Mouse (Mus musculus): ENCODE measurements around the gene Zfp869. TPM values are rescaled to one million over a fixed set of nuclear protein-coding genes. Genes with fewer than 3 reads are reported as not detected.

Gene Zfp869
- 6.7 and 9.1 TPM in 2 replicates for polyA plus RNA-seq (2015; fragmentation: Nextera tagmentation; extraction: Ambion mirVana)

GRCm38 (mm10) chr8:69710624-69711023, at the start of gene Zfp869:
TSS of gene Zfp869 (minus strand) at chr8:69710724.

GRCm38 (mm10) chr8:69749544-69750454, 39.3 kb upstream of the Zfp869 start, which contains the start of gene Zfp963:
TSS of gene Zfp963 (minus strand) at chr8:69749970.

Other genes starting within 250 kb of the Zfp869 start
- not detected in 2 replicates for gene Gm7697, start 187.7 kb downstream of the Zfp869 start, polyA plus RNA-seq (2015; fragmentation: Nextera tagmentation; extraction: Ambion mirVana)
- 7.3 and 9.1 TPM in 2 replicates for gene Zfp868, start 85.2 kb downstream of the Zfp869 start, polyA plus RNA-seq (2015; fragmentation: Nextera tagmentation; extraction: Ambion mirVana)
- 0.49 and 0.55 TPM in 2 replicates for gene Zfp964, start 56.2 kb downstream of the Zfp869 start, polyA plus RNA-seq (2015; fragmentation: Nextera tagmentation; extraction: Ambion mirVana)
- 3.4 and 3.9 TPM in 2 replicates for gene Zfp963, start 39.2 kb upstream of the Zfp869 start, polyA plus RNA-seq (2015; fragmentation: Nextera tagmentation; extraction: Ambion mirVana)
- gene Gm20422, start 64.2 kb upstream of the Zfp869 start, polyA plus RNA-seq (2015; fragmentation: Nextera tagmentation; extraction: Ambion mirVana): 0.58 and 1.1 TPM in 2 replicates
- 14.1 and 16.6 TPM in 2 replicates for gene Atp13a1, start 80.4 kb upstream of the Zfp869 start, polyA plus RNA-seq (2015; fragmentation: Nextera tagmentation; extraction: Ambion mirVana)
- gene Zfp866, start 80.5 kb upstream of the Zfp869 start, polyA plus RNA-seq (2015; fragmentation: Nextera tagmentation; extraction: Ambion mirVana): 7.8 and 8.3 TPM in 2 replicates
- gene Gmip, start 98.0 kb upstream of the Zfp869 start, polyA plus RNA-seq (2015; fragmentation: Nextera tagmentation; extraction: Ambion mirVana): 4.4 and 4.9 TPM in 2 replicates
- gene Lpar2, start 111.7 kb upstream of the Zfp869 start, polyA plus RNA-seq (2015; fragmentation: Nextera tagmentation; extraction: Ambion mirVana): not detected in 2 replicates
- 1.5 and 1.8 TPM in 2 replicates for gene Pbx4, start 121.8 kb upstream of the Zfp869 start, polyA plus RNA-seq (2015; fragmentation: Nextera tagmentation; extraction: Ambion mirVana)
- 0.76 and 1.2 TPM in 2 replicates for gene Cilp2, start 177.0 kb upstream of the Zfp869 start, polyA plus RNA-seq (2015; fragmentation: Nextera tagmentation; extraction: Ambion mirVana)
- 1.3 and 1.7 TPM in 2 replicates for gene Tssk6, start 191.5 kb upstream of the Zfp869 start, polyA plus RNA-seq (2015; fragmentation: Nextera tagmentation; extraction: Ambion mirVana)
- 313 and 340 TPM in 2 replicates for gene Ndufa13, start 191.8 kb upstream of the Zfp869 start, polyA plus RNA-seq (2015; fragmentation: Nextera tagmentation; extraction: Ambion mirVana)
- gene Yjefn3, start 192.0 kb upstream of the Zfp869 start, polyA plus RNA-seq (2015; fragmentation: Nextera tagmentation; extraction: Ambion mirVana): 12.2 and 13.0 TPM in 2 replicates